Mouse (Mus musculus) hindbrain, embryonic 16.5 days (tissue): ENCODE data around the gene Mcrip2. TPM values are rescaled to one million over a fixed set of nuclear protein-coding genes. Genes with fewer than 3 reads are reported as not detected.

Source experiments
- ATAC-seq: fragments of 200-750 bp; cut with Nextera tagmentation; 2 replicates; pipeline ENCODE4 v1.8.0; 2017; ENCODE audit warnings: moderate TSS enrichment, moderate library complexity
- H3K27ac ChIP-seq: fragments of 300-500 bp; sonication (generic); 2 replicates; pipeline ENCODE4 v1.5.1; 2014; ENCODE audit warnings: low read depth, mild to moderate bottlenecking, control low read depth, low read length, moderate library complexity
- H3K27me3 ChIP-seq: fragments of 300-500 bp; sonication (generic); replicated peaks from 2 replicates; pipeline ENCODE4 v1.6.1; 2014; ENCODE audit warnings: low read length; ENCODE audit not compliant: control insufficient read depth, insufficient read depth
- H3K36me3 ChIP-seq: fragments of 300-500 bp; sonication (generic); 2 replicates; pipeline ENCODE4 v1.6.1; 2014; ENCODE audit warnings: mild to moderate bottlenecking, low read length, moderate library complexity, mixed read lengths; ENCODE audit not compliant: control insufficient read depth, insufficient read depth
- H3K4me1 ChIP-seq: fragments of 300-500 bp; sonication (generic); 2 replicates; pipeline ENCODE4 v1.6.1; 2014; ENCODE audit warnings: low read depth, low read length; ENCODE audit not compliant: control insufficient read depth, insufficient read depth
- H3K4me2 ChIP-seq: fragments of 300-500 bp; sonication (generic); 2 replicates; pipeline ENCODE4 v1.6.1; 2014; ENCODE audit warnings: mild to moderate bottlenecking, low read length, control low read depth, moderate library complexity
- H3K4me3 ChIP-seq: fragments of 300-500 bp; sonication (generic); 2 replicates; pipeline ENCODE4 v1.5.1; 2014; ENCODE audit warnings: mild to moderate bottlenecking, low read length, control low read depth, moderate library complexity
- H3K9ac ChIP-seq: fragments of 300-500 bp; sonication (generic); 2 replicates; pipeline ENCODE4 v1.6.1; 2014; ENCODE audit warnings: low read depth, mild to moderate bottlenecking, control low read depth, low read length, moderate library complexity
- H3K9me3 ChIP-seq: fragments of 300-500 bp; sonication (generic); 2 replicates; pipeline ENCODE4 v1.6.1; 2014; ENCODE audit warnings: mild to moderate bottlenecking, low read length, moderate library complexity; ENCODE audit not compliant: control insufficient read depth
- WGBS: fragments of 180-500 bp; shearing (Covaris S2); extraction: QIAGEN DNeasy Blood & Tissue Kit; methylation state at CpG from one replicate; pipeline ENCODE4 v1.1.7; 2014; 5-methylcytosine and 5-hydroxymethylcytosine counted together
- polyA plus RNA-seq: library from polyadenylated mRNA; unstranded; fragments of >200 nt; fragmentation: Nextera tagmentation; extraction: Ambion mirVana; gene quantifications from 2 replicates; pipeline ENCODE4 v1.2.1, GENCODE M21; 2015

The Mcrip2 gene
- polyA plus RNA-seq, 1 experiment from 2014 or later, result 38.9 TPM

DNA sequence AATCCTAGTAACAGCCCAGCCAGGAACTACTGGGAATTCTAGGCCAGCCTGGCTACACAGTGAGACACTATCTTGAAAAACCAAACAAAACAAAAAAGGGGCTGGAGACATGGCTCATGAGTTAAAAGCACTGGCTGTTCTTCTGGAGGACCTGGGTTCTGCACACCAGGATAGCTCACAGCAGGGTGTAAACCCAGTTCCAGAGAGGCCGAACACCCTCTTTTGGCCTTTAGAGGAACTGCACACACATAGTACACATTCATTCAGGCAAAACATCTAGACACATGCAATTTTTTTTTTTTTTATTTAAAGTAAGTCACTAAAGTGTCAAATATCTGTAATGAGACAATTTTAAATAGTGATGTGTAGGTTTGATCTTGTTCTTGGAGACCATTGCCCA is 31.6 kb upstream of the Mcrip2 start:
- 100% methylated on average over 1 of the region's 1 CpGs for WGBS
- no peak overlapping the region for H3K9ac ChIP-seq

DNA sequence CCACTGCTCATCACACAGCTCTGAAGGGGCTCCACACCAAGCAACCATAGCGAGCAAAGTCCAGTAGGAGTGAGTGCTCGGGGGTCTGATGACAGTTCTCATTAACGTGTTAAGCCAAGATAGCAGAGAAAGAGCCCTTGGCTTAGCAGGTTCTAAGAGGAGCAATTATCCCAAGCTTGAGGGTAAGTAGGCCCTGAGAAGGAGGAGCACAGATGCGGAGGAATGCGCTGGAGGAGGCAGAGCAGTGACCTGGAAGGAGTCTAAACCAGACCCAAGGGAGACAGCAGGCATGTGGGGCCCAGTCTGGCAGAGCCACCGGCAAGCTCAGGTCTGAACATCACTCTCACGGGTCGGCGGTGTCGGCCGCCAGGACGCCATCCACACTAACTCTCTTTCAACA is 27.3 kb upstream of the Mcrip2 start:
- Histone ChIP-seq H3K9ac (no peak overlapping the region), H3K36me3 (0 out of 2 replicates have a peak, but pooled peaks cover 3% of the 10 kb centered on the region), H3K4me3 (no peak overlapping the region), H3K4me1 (no peaks in the 10 kb centered on the region; the same call in none of the 2 replicates), H3K27ac (0 out of 2 replicates have a peak overlapping the region, but pooled peaks have one; percentile 13), H3K4me2 (no peak overlapping the region), H3K9me3 (no peaks in the 10 kb centered on the region), H3K27me3 (no peaks in the 10 kb centered on the region)
- WGBS, result 68% methylated on average over 12 of the region's 12 CpGs
- no peak for ATAC-seq

More for the DNA sequence above, 31.6 kb upstream of the Mcrip2 start:
- no peak for ATAC-seq
- Histone ChIP-seq H3K36me3 (peaks cover 3% of the 10 kb centered on the region; the same call in 1 of the 2 replicates), H3K9me3 (no peaks in the 10 kb centered on the region), H3K4me1 (no peaks in the 10 kb centered on the region), H3K27me3 (no peaks in the 10 kb centered on the region), H3K4me2 (no peak overlapping the region), H3K27ac (no peak overlapping the region), H3K4me3 (no peak overlapping the region)

GRCm38 (mm10) chr17:25895415-25895814 is 26.9 kb upstream of the Mcrip2 start:
- H3K36me3 ChIP-seq, result 0 out of 2 replicates have a peak, but pooled peaks cover under 1% of the 10 kb centered on the region
- WGBS, result 32% methylated on average over 2 of the region's 2 CpGs
- H3K9me3 ChIP-seq, result no peaks in the 10 kb centered on the region
- H3K27ac ChIP-seq, result no peak overlapping the region
- H3K4me2 ChIP-seq, result no peak overlapping the region
- no peaks in the 10 kb centered on the region; the same call in none of the 2 replicates for H3K4me1 ChIP-seq
- H3K9ac ChIP-seq, result no peak overlapping the region
- H3K27me3 ChIP-seq, result no peaks in the 10 kb centered on the region
- no peak overlapping the region for H3K4me3 ChIP-seq
- ATAC-seq, result no peak

- Histone ChIP-seq H3K36me3 (no peaks in the 10 kb centered on the region; the same call in 1 of the 2 replicates), H3K9ac (0 out of 2 replicates have a peak overlapping the region, but pooled peaks have one; percentile 2), H3K27me3 (no peaks in the 10 kb centered on the region), H3K4me2 (no peak overlapping the region), H3K27ac (peak overlapping the region; percentile 36; the same call in 1 of the 2 replicates), H3K9me3 (no peaks in the 10 kb centered on the region), H3K4me3 (no peak overlapping the region), H3K4me1 (no peaks in the 10 kb centered on the region; the same call in none of the 2 replicates)
- 28% methylated on average over 2 of the region's 2 CpGs for WGBS
- ATAC-seq, result peak; percentile 78
These were observed 25.5 kb upstream of the Mcrip2 start for GRCm38 (mm10) chr17:25893975-25894617.

GRCm38 (mm10) chr17:25888837-25889236 is 20.3 kb upstream of the Mcrip2 start:
- Histone ChIP-seq H3K9me3 (no peaks in the 10 kb centered on the region), H3K27ac (no peak overlapping the region), H3K27me3 (no peaks in the 10 kb centered on the region), H3K4me3 (no peak overlapping the region), H3K9ac (no peak overlapping the region), H3K4me1 (no peaks in the 10 kb centered on the region), H3K36me3 (peaks cover 4% of the 10 kb centered on the region; the same call in 1 of the 2 replicates), H3K4me2 (no peak overlapping the region)
- ATAC-seq, result no peak
- 86% methylated on average over 3 of the region's 3 CpGs for WGBS

DNA sequence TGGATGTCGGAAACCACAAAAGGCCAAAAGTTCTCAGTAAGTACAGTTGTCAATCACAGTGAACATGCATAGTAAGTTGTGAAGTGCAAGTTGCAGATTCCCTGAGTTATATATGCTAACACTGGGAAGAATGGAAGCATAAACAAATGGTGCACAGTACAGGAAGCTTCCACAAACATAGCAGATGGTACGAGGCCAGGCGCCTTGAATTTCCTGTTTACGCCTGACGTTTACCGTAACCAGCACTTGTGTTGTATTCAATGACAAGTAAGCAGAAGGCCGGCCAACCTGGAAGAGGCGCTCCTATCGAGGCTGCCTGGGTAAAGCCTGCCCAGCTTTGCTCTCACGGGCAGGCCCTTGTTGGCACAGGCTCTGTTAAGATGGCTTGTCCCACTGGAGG is 18.9 kb upstream of the Mcrip2 start:
- no peaks in the 10 kb centered on the region for H3K4me1 ChIP-seq
- no peak overlapping the region for H3K4me3 ChIP-seq
- H3K27me3 ChIP-seq, result no peaks in the 10 kb centered on the region
- no peak overlapping the region for H3K4me2 ChIP-seq
- peaks cover 10% of the 10 kb centered on the region; the same call in 1 of the 2 replicates for H3K36me3 ChIP-seq
- H3K9me3 ChIP-seq, result no peaks in the 10 kb centered on the region
- H3K9ac ChIP-seq, result no peak overlapping the region
- no peak for ATAC-seq
- H3K27ac ChIP-seq, result no peak overlapping the region
- WGBS, result 91% methylated on average over 10 of the region's 10 CpGs

DNA sequence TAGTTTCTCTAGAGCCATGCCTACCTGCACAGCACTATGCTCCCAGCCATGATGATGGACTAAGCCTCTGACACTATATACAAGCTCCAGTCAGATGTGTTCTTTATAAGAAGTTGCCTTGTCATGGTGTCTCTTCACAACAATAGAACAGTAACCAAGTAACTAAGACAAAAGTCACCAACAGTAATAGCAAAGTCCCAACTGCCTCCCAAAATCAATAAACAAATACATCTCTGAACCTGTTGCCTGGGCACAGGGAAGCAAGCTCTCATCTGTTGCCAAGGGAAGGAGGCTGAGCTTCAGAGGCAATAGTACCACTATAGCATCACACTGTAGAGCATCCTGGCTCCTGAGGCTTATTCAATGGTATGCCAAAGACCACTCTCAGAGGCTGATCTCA is 18.2 kb upstream of the Mcrip2 start:
- Histone ChIP-seq H3K4me3 (no peak overlapping the region), H3K4me2 (no peak overlapping the region), H3K27ac (no peak overlapping the region), H3K4me1 (no peaks in the 10 kb centered on the region), H3K36me3 (peaks cover 10% of the 10 kb centered on the region; the same call in 1 of the 2 replicates), H3K27me3 (no peaks in the 10 kb centered on the region), H3K9me3 (no peaks in the 10 kb centered on the region), H3K9ac (no peak overlapping the region)
- ATAC-seq, result no peak

DNA sequence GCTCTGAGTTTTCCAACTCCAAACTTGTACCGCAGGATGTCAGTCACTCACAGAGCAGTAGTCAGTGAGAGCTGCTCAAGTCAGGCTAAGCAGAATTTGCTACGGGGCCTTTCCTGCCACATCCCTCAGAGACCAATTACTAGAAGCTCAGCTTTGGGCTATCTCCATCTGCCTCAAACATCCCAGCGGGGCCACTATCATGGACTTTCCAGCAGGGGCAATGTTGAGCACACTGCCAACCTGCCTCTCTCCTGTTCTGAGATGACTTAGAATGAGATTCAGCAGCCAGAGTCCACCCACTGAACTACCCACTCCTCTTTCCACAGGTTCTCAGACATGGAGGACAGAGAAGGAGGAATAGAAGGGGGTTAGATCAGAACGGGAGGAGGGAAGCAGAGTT is 17.1 kb upstream of the Mcrip2 start:
- no peak overlapping the region for H3K4me3 ChIP-seq
- WGBS, result 69% methylated on average over 4 of the region's 4 CpGs
- no peak for ATAC-seq
- H3K9ac ChIP-seq, result no peak overlapping the region
- H3K27ac ChIP-seq, result no peak overlapping the region
- H3K4me2 ChIP-seq, result no peak overlapping the region
- peaks cover 10% of the 10 kb centered on the region; the same call in 1 of the 2 replicates for H3K36me3 ChIP-seq
- H3K9me3 ChIP-seq, result no peaks in the 10 kb centered on the region
- H3K27me3 ChIP-seq, result no peaks in the 10 kb centered on the region
- peaks cover 3% of the 10 kb centered on the region; the same call in 1 of the 2 replicates for H3K4me1 ChIP-seq

GRCm38 (mm10) chr17:25883824-25884223 is 15.3 kb upstream of the Mcrip2 start:
- H3K4me1 ChIP-seq, result peaks cover 6% of the 10 kb centered on the region; the same call in 1 of the 2 replicates
- 93% methylated on average over 3 of the region's 3 CpGs for WGBS
- H3K4me3 ChIP-seq, result no peak overlapping the region
- H3K27ac ChIP-seq, result no peak overlapping the region
- no peak overlapping the region for H3K4me2 ChIP-seq
- H3K9ac ChIP-seq, result no peak overlapping the region
- no peak for ATAC-seq
- no peaks in the 10 kb centered on the region for H3K9me3 ChIP-seq
- no peaks in the 10 kb centered on the region for H3K27me3 ChIP-seq
- peaks cover 15% of the 10 kb centered on the region for H3K36me3 ChIP-seq
